Mouse (Mus musculus): ENCODE measurements around the gene Samd7.

DNA sequence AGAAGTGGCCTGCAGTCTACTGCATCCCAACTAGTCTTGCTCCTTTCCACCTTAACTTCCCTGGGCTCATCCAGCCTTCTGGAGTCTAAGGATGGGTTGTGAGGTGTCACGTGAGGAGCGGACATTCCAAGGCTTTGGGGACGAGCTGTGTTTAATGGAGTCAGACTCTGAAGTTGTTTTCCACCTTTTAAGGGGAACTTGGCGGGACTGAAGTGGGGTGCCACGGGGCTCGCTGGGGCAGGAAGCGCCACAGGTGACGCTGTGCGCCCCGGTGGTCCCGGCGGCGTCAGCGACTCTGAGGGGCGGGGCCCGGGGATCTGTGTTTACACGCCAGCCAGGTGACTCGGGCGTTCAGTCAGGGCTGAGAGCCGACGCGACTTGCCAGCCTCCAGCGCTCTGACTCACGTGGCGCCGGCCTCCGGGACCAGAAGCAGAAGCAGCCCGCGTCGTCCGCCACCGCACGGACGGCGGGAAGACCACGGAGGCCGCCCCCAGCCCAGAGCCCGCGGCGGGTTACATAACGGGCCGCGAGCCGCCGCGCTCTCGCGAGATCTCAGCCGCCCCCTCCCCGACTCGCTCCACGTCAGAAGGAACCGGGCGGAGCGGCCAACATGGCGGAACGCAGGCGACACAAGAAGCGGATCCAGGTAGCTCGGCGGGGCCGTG is 46.8 kb downstream of the Samd7 start, which contains the start of gene Sec62:
- TF ChIP-seq CTCF (IDR thresholded peaks at IDR 0.05): peak; percentile 22; the same call in 1 of the 2 replicates
- peak; percentile 24; the same call in 1 of the 2 replicates for TF ChIP-seq EP300 (IDR thresholded peaks at IDR 0.05)

Data from lung, postnatal 0 days (tissue).